Mouse (Mus musculus) heart, embryonic 13.5 days (tissue): Measurements from ENCODE around the gene Ctcf. TPM values are rescaled to one million over a fixed set of nuclear protein-coding genes. Genes with fewer than 3 reads are reported as not detected.
A peak's percentile ranks its signal among the peaks of the same experiment; 100 is the strongest.

Experiments used
- ATAC-seq: fragments of 200-750 bp; cut with Nextera tagmentation; 2 replicates; pipeline ENCODE4 v1.8.0; 2017; ENCODE audit warnings: moderate TSS enrichment; ENCODE audit not compliant: insufficient number of reproducible peaks, low FRiP score, low TSS enrichment; ENCODE audit errors: extremely low read depth
- H3K27ac ChIP-seq: fragments of 300-500 bp; sonication (generic); replicated peaks from 2 replicates; pipeline ENCODE4 v1.5.1; 2015; ENCODE audit warnings: moderate library complexity, mild to moderate bottlenecking, inconsistent platforms
- H3K27me3 ChIP-seq: fragments of 300-500 bp; sonication (generic); replicated peaks from 2 replicates; pipeline ENCODE4 v1.6.1; 2015; ENCODE audit warnings: mild to moderate bottlenecking, inconsistent platforms
- H3K36me3 ChIP-seq: fragments of 300-500 bp; sonication (generic); 2 replicates; pipeline ENCODE4 v1.6.1; 2015; ENCODE audit warnings: mild to moderate bottlenecking, inconsistent platforms
- H3K4me1 ChIP-seq: fragments of 300-500 bp; sonication (generic); 2 replicates; pipeline ENCODE4 v1.6.1; 2015; ENCODE audit warnings: inconsistent platforms
- H3K4me2 ChIP-seq: fragments of 300-500 bp; sonication (generic); 2 replicates; pipeline ENCODE4 v1.6.1; 2015; ENCODE audit warnings: inconsistent platforms, mild to moderate bottlenecking, moderate library complexity
- H3K4me3 ChIP-seq: fragments of 300-500 bp; sonication (generic); 2 replicates; pipeline ENCODE4 v1.5.1; 2015; ENCODE audit warnings: moderate library complexity, mild to moderate bottlenecking, inconsistent platforms
- H3K9ac ChIP-seq: fragments of 300-500 bp; sonication (generic); 2 replicates; pipeline ENCODE4 v1.6.1; 2015; ENCODE audit warnings: inconsistent platforms, mild to moderate bottlenecking, moderate library complexity
- H3K9me3 ChIP-seq: fragments of 300-500 bp; sonication (generic); 2 replicates; pipeline ENCODE4 v1.6.1; 2016; ENCODE audit warnings: inconsistent platforms
- WGBS: fragments of 180-500 bp; shearing (Covaris S2); methylation state at CpG from one replicate; pipeline ENCODE4 v1.1.7; 2015; ENCODE audit warnings: mixed read lengths; 5-methylcytosine and 5-hydroxymethylcytosine counted together
- polyA plus RNA-seq: library from polyadenylated mRNA; unstranded; fragments of >200 nt; fragmentation: Nextera tagmentation; extraction: Ambion mirVana; gene quantifications from 2 replicates; pipeline ENCODE4 v1.2.1, GENCODE M21; 2015

Gene Ctcf
- polyA plus RNA-seq, 1 experiment from 2014 or later, result 67.1 TPM

GRCm38 (mm10) chr8:105606189-105607023 lies 30.0 kb upstream of the Ctcf start:
- ATAC-seq, result peak; percentile 66
- peaks cover 9% of the 10 kb centered on the region for H3K36me3 ChIP-seq
- H3K9ac ChIP-seq, result peak overlapping the region; percentile 97
- no peaks in the 10 kb centered on the region for H3K9me3 ChIP-seq
- H3K4me2 ChIP-seq, result peak overlapping the region; percentile 84
- H3K27me3 ChIP-seq, result no peaks in the 10 kb centered on the region
- peaks cover 45% of the 10 kb centered on the region for H3K4me1 ChIP-seq
- under 1% methylated on average over 30 of the region's 30 CpGs for WGBS
- H3K27ac ChIP-seq, result peak overlapping the region; percentile 92
- peak overlapping the region; percentile 90 for H3K4me3 ChIP-seq

GRCm38 (mm10) chr8:105607062-105607461 lies 29.3 kb upstream of the Ctcf start:
- no peak for ATAC-seq
- H3K4me2 ChIP-seq, result peak overlapping the region; percentile 84
- 5% methylated on average over 10 of the region's 10 CpGs for WGBS
- H3K4me3 ChIP-seq, result peak overlapping the region; percentile 90
- H3K36me3 ChIP-seq, result peaks cover 14% of the 10 kb centered on the region
- H3K9ac ChIP-seq, result peak overlapping the region; percentile 97
- H3K27ac ChIP-seq, result peak overlapping the region; percentile 92
- H3K4me1 ChIP-seq, result peaks cover 46% of the 10 kb centered on the region
- no peaks in the 10 kb centered on the region for H3K9me3 ChIP-seq
- H3K27me3 ChIP-seq, result peaks cover 6% of the 10 kb centered on the region; the same call in 1 of the 2 replicates

- H3K9me3 ChIP-seq, result no peaks in the 10 kb centered on the region
- H3K4me3 ChIP-seq, result no peak overlapping the region
- no peak overlapping the region for H3K27ac ChIP-seq
- H3K4me2 ChIP-seq, result peak overlapping the region; percentile 84
- H3K36me3 ChIP-seq, result peaks cover 14% of the 10 kb centered on the region
- ATAC-seq, result no peak
- H3K4me1 ChIP-seq, result peaks cover 52% of the 10 kb centered on the region
- peaks cover 11% of the 10 kb centered on the region for H3K27me3 ChIP-seq
- H3K9ac ChIP-seq, result 0 out of 2 replicates have a peak overlapping the region, but pooled peaks have one; percentile 97
- 32% methylated on average over 4 of the region's 4 CpGs for WGBS
Observed at GRCm38 (mm10) chr8:105607684-105608083, 28.7 kb upstream of the Ctcf start.

- 47% methylated on average over 2 of the region's 2 CpGs for WGBS
- H3K9ac ChIP-seq, result peak overlapping the region; percentile 37; the same call in 1 of the 2 replicates
- H3K36me3 ChIP-seq, result peaks cover 14% of the 10 kb centered on the region
- peaks cover 11% of the 10 kb centered on the region for H3K27me3 ChIP-seq
- no peak for ATAC-seq
- no peaks in the 10 kb centered on the region for H3K9me3 ChIP-seq
- H3K4me2 ChIP-seq, result no peak overlapping the region
- H3K4me1 ChIP-seq, result peaks cover 64% of the 10 kb centered on the region
- no peak overlapping the region for H3K27ac ChIP-seq
- no peak overlapping the region for H3K4me3 ChIP-seq
Observed at GRCm38 (mm10) chr8:105609355-105609754, 27.0 kb upstream of the Ctcf start.

- Histone ChIP-seq H3K9ac (no peak overlapping the region), H3K36me3 (peaks cover 16% of the 10 kb centered on the region), H3K9me3 (no peaks in the 10 kb centered on the region), H3K4me2 (no peak overlapping the region), H3K27ac (no peak overlapping the region), H3K27me3 (peaks cover 11% of the 10 kb centered on the region), H3K4me1 (peaks cover 64% of the 10 kb centered on the region), H3K4me3 (no peak overlapping the region)
- 53% methylated on average over 4 of the region's 4 CpGs for WGBS
- no peak for ATAC-seq
Observed at GRCm38 (mm10) chr8:105609771-105610170, 26.6 kb upstream of the Ctcf start.

GRCm38 (mm10) chr8:105611836-105612235 lies 24.5 kb upstream of the Ctcf start:
- H3K9me3 ChIP-seq, result no peaks in the 10 kb centered on the region
- H3K9ac ChIP-seq, result no peak overlapping the region
- H3K27ac ChIP-seq, result no peak overlapping the region
- peaks cover 58% of the 10 kb centered on the region for H3K4me1 ChIP-seq
- H3K27me3 ChIP-seq, result peaks cover 11% of the 10 kb centered on the region
- H3K36me3 ChIP-seq, result peaks cover 37% of the 10 kb centered on the region
- H3K4me3 ChIP-seq, result no peak overlapping the region
- H3K4me2 ChIP-seq, result no peak overlapping the region
- WGBS, result 84% methylated on average over 9 of the region's 9 CpGs
- ATAC-seq, result no peak

GRCm38 (mm10) chr8:105613037-105613436 lies 23.3 kb upstream of the Ctcf start:
- 4% methylated on average over 20 of the region's 20 CpGs for WGBS
- peaks cover 49% of the 10 kb centered on the region for H3K36me3 ChIP-seq
- H3K4me2 ChIP-seq, result peak overlapping the region; percentile 98
- H3K4me3 ChIP-seq, result peak overlapping the region; percentile 65
- peak overlapping the region; percentile 48 for H3K27ac ChIP-seq
- peaks cover 46% of the 10 kb centered on the region for H3K4me1 ChIP-seq
- H3K9ac ChIP-seq, result peak overlapping the region; percentile 84
- no peaks in the 10 kb centered on the region for H3K9me3 ChIP-seq
- ATAC-seq, result no peak
- peaks cover 11% of the 10 kb centered on the region for H3K27me3 ChIP-seq

GRCm38 (mm10) chr8:105613830-105614511 lies 22.4 kb upstream of the Ctcf start:
- ATAC-seq, result no peak
- 4% methylated on average over 50 of the region's 50 CpGs for WGBS
- H3K27ac ChIP-seq, result no peak overlapping the region; the same call in 1 of the 2 replicates

GRCm38 (mm10) chr8:105615942-105616341 lies 20.4 kb upstream of the Ctcf start:
- Histone ChIP-seq H3K27ac (no peak overlapping the region), H3K4me1 (peaks cover 29% of the 10 kb centered on the region), H3K4me3 (no peak overlapping the region), H3K4me2 (no peak overlapping the region), H3K9ac (no peak overlapping the region), H3K27me3 (peaks cover 11% of the 10 kb centered on the region), H3K9me3 (no peaks in the 10 kb centered on the region), H3K36me3 (peaks cover 71% of the 10 kb centered on the region)
- 92% methylated on average over 9 of the region's 9 CpGs for WGBS
- no peak for ATAC-seq

More at GRCm38 (mm10) chr8:105613830-105614511, 22.4 kb upstream of the Ctcf start:
- Histone ChIP-seq H3K4me2 (peak overlapping the region; percentile 98), H3K27me3 (peaks cover 11% of the 10 kb centered on the region), H3K9ac (peak overlapping the region; percentile 84), H3K4me1 (peaks cover 39% of the 10 kb centered on the region), H3K9me3 (no peaks in the 10 kb centered on the region), H3K36me3 (peaks cover 58% of the 10 kb centered on the region), H3K4me3 (peak overlapping the region; percentile 65)

- H3K27me3 ChIP-seq, result no peaks in the 10 kb centered on the region
- H3K9me3 ChIP-seq, result no peaks in the 10 kb centered on the region
- H3K4me2 ChIP-seq, result no peak overlapping the region
- WGBS, result 87% methylated on average over 21 of the region's 21 CpGs
- H3K4me1 ChIP-seq, result peaks cover 33% of the 10 kb centered on the region
- no peak overlapping the region for H3K9ac ChIP-seq
- no peak overlapping the region for H3K4me3 ChIP-seq
- H3K27ac ChIP-seq, result no peak overlapping the region
- peaks cover 77% of the 10 kb centered on the region for H3K36me3 ChIP-seq
- no peak for ATAC-seq
Observed at GRCm38 (mm10) chr8:105617451-105618278, 18.7 kb upstream of the Ctcf start.

- WGBS, result 89% methylated on average over 5 of the region's 5 CpGs
- Histone ChIP-seq H3K4me2 (no peak overlapping the region), H3K27ac (no peak overlapping the region), H3K9ac (no peak overlapping the region), H3K9me3 (no peaks in the 10 kb centered on the region), H3K4me1 (peaks cover 33% of the 10 kb centered on the region), H3K4me3 (no peak overlapping the region), H3K27me3 (no peaks in the 10 kb centered on the region), H3K36me3 (peaks cover 82% of the 10 kb centered on the region)
- no peak for ATAC-seq
Observed at GRCm38 (mm10) chr8:105618279-105618634, 18.1 kb upstream of the Ctcf start.
